Mouse (Mus musculus) MEL (cell line): Measurements from ENCODE around the gene Zp3.

ENCODE experiments used
- CTCF ChIP-seq, 3 experiments: IDR thresholded peaks in 2 of 3; conservative IDR thresholded peaks in 1 of 3; 2 replicates each; pipeline ENCODE4 v1.5.1; 2011 to 2012; ENCODE audit warnings: low read length in 3 of 3, low read depth in 2 of 3, mild to moderate bottlenecking in 2 of 3, improper control_type of control experiment in 1 of 3, inconsistent platforms in 1 of 3, mixed read lengths in 1 of 3, moderate library complexity in 1 of 3; ENCODE audit not compliant: control insufficient read depth in 1 of 3, insufficient read depth in 1 of 3, poor library complexity in 1 of 3, severe bottlenecking in 1 of 3
- GATA1 ChIP-seq: IDR thresholded peaks from 2 replicates; pipeline ENCODE4 v1.6.1; 2011; ENCODE audit warnings: low read depth, low read length, improper control_type of control experiment
- KAT2A ChIP-seq: conservative IDR thresholded peaks from 2 replicates; pipeline ENCODE4 v1.6.1; 2012; ENCODE audit warnings: low read depth, low read length, improper control_type of control experiment, inconsistent platforms
- MAX ChIP-seq: IDR thresholded peaks from 2 replicates; pipeline ENCODE4 v1.6.1; 2011; ENCODE audit warnings: low read length, improper control_type of control experiment
- MYB ChIP-seq: IDR thresholded peaks from 2 replicates; pipeline ENCODE4 v1.6.1; 2011; ENCODE audit warnings: mild to moderate bottlenecking, low read depth, low read length, improper control_type of control experiment
- NRF1 ChIP-seq: IDR thresholded peaks from 2 replicates; pipeline ENCODE4 v1.6.1; 2014; ENCODE audit warnings: low read depth, mild to moderate bottlenecking, inconsistent platforms, low read length, improper control_type of control experiment, moderate library complexity; ENCODE audit not compliant: poor library complexity, insufficient read depth, severe bottlenecking
- SIN3A ChIP-seq: IDR thresholded peaks from 2 replicates; pipeline ENCODE4 v1.6.1; 2012; ENCODE audit warnings: low read length, improper control_type of control experiment, inconsistent platforms
- TCF12 ChIP-seq: IDR thresholded peaks from 2 replicates; pipeline ENCODE4 v1.6.1; 2014; ENCODE audit warnings: low read depth, mild to moderate bottlenecking, inconsistent platforms, low read length, improper control_type of control experiment, moderate library complexity
- USF1 ChIP-seq: IDR thresholded peaks from 2 replicates; pipeline ENCODE4 v1.6.1; 2014; ENCODE audit warnings: low read depth, mild to moderate bottlenecking, inconsistent platforms, low read length, improper control_type of control experiment, moderate library complexity
- ZKSCAN1 ChIP-seq: IDR thresholded peaks from 2 replicates; pipeline ENCODE4 v1.6.1; 2012; ENCODE audit warnings: low read depth, mild to moderate bottlenecking, inconsistent platforms, low read length, improper control_type of control experiment, moderate library complexity
- ZMIZ1 ChIP-seq: IDR thresholded peaks from 2 replicates; pipeline ENCODE4 v1.6.1; 2012; ENCODE audit warnings: low read depth, mild to moderate bottlenecking, inconsistent platforms, low read length, improper control_type of control experiment, moderate library complexity
- ZNF384 ChIP-seq: IDR thresholded peaks from 2 replicates; pipeline ENCODE4 v1.6.1; 2012; ENCODE audit warnings: low read depth, mild to moderate bottlenecking, inconsistent platforms, low read length, improper control_type of control experiment

GRCm38 (mm10) chr5:136019907-136020306, 40.0 kb downstream of the Zp3 start:
- no peak for TF ChIP-seq ZMIZ1
- TF ChIP-seq GATA1: no peak
- no peak for TF ChIP-seq NRF1
- no peak for TF ChIP-seq TCF12
- TF ChIP-seq CTCF (IDR thresholded peaks at IDR 0.05 in 2 of 3, conservative IDR thresholded peaks at IDR 0.05 in 1 of 3; ENCODE audit: control insufficient read depth in 1 of 3, insufficient read depth in 1 of 3, low read depth in 2 of 3, low read length in 3 of 3, poor library complexity in 1 of 3, severe bottlenecking in 1 of 3): no peak
- TF ChIP-seq MYB: no peak
- TF ChIP-seq KAT2A: no peak
- TF ChIP-seq SIN3A: no peak
- no peak for TF ChIP-seq ZNF384
- no peak for TF ChIP-seq MAX
- no peak for TF ChIP-seq ZKSCAN1
- no peak for TF ChIP-seq USF1
